Mouse (Mus musculus): ENCODE data around the gene Ppfibp2. TPM values are rescaled to one million over a fixed set of nuclear protein-coding genes. Genes with fewer than 3 reads are reported as not detected.

Gene Ppfibp2
- 10 to 100 TPM; 13.0 to 17.5 TPM for total RNA-seq (2021)

DNA sequence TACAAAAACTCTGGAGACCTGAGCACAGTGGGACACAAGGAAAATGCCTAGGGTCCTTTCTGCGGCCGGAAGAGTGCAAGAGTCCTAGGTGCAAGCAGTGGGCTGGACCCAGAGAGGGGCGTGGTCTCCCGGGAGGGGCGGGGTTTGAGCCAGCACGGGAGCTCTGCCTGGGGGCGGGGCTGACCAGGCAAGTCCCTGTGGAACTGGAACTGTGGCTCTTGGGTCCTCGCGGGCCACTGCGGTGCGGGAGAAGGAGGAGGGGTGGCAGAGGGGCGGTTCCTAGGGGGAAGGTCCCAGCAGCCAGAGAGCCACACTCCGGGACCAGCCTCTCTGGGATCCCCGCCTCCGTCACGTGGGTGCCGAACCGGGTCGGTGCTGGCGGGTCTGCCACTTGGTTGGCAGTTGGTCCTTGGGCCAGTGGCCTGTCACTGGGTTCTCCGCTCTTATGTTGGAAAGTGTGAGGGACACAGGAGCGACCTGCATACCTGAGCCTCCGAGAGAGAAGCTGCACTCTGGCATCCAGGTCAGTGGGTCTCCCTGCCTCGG, at the start of gene Ppfibp2:
Gene Ppfibp2 (plus strand): TSS at position 351 of the 546 bp plus-strand sequence.
- peak; percentile 93 to 94 for DNase-seq
- intact Hi-C loops (cut with DNase I) = loop anchor here (5.0 kb wide), 1 partner anchor 112 kb away; no protein-coding TSS in a partner anchor

GRCm38 (mm10) chr7:107547872-107548271, 47.1 kb upstream of the Ppfibp2 start:
- no peak for DNase-seq
- intact Hi-C loops (cut with DNase I) = no loop called here

DNA sequence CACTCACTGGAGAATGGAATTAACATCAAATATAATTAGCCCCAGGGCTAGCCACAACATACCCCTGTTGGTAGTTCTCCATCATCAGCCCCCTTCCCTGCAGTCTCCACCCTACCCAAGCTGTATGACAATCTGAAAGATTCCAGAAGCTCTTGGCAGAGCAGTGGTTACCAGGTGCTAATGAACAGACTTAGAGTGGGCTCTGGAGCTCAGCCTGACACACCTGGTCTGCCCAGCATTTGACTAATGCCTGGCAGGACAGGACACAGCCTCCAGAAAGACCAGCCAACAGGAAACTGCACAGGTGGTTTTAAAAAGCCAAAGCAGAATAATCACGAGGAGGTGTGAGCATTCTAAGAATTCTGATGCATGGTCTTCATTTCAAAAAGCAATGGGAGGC, 41.5 kb upstream of the Ppfibp2 start:
- intact Hi-C loops (cut with DNase I) = no loop called here
- DNase-seq = no peak

DNA sequence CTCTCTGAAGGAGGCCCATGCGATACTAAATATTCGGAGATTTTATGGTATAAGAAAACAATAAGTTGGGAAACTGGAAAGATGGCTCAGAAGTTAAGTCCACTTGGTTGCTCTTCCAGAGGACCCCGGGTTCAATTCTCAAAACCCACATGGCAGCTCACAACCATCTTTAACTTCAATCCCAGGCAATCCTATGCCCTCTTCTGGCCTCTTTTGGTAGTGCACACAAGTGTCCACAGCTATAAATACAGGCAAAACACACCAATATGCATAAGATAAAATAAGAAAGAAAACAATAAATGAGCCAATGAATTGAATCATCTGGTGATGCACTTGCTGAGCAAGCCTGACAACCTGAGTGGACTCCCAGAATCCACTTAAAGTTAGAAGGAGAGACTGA, 39.1 kb upstream of the Ppfibp2 start:
- DNase-seq = no peak
- intact Hi-C loops (cut with DNase I) = no loop called here

DNA sequence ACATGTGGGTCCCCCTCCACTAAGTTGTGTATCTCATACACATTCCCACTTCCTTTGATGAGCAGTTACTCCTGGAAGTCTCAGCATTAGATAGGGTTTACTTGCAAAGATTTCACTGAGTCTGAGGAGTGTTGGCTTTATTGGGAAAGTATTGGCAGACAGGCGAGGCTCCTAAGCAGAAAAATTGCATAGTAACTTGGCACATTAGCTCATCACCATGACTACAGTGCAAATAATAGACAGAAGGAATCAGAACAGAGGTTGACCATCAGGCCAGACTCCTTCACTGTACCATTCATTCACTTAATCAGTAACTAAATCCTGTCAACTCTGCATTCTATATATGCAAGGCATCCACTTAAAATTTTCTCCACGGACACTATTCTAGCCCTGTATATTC, 34.3 kb upstream of the Ppfibp2 start:
- DNase-seq = peak in 1 of 2 experiments; percentile 28
- intact Hi-C loops (cut with DNase I) = no loop called here

DNA sequence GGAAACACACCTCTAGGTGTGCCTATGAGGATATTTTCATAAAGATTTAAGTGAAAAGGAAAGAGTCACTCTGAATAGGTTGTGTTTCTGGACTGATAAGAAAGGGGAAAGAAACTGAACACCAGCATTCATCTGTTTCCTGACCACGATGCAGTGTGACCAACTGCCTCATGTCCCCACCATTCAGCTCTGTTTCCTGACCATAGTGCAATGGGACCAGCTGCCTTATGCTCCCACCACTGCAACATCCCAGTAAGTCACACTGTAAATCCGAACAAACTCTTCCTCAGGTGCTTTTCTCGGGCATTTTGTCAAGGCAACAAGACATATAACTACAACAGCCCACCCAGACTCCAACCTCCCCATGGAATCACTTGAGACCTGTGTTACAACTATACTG, 33.4 kb upstream of the Ppfibp2 start:
- intact Hi-C loops (cut with DNase I) = no loop called here
- no peak for DNase-seq

DNA sequence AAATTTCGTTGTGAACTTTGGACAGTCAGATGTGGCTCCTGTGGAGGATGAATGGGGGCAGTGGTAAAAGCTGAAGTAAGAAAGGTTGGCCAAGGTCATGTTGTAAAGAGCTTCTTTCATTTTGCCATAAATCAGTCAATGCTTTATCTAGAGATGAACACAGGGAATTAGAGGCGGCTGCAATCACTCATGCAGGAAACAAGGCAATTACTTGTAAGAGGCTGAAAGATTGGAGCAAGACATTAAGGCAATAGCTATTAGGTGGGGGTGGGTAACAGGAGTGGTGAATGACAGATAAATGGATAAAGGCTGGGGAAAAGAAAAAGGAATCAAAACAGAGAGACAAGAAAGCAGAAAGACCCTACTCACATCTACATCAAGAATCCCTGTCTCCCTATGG, 31.3 kb upstream of the Ppfibp2 start:
- intact Hi-C loops (cut with DNase I) = no loop called here
- no peak for DNase-seq

DNA sequence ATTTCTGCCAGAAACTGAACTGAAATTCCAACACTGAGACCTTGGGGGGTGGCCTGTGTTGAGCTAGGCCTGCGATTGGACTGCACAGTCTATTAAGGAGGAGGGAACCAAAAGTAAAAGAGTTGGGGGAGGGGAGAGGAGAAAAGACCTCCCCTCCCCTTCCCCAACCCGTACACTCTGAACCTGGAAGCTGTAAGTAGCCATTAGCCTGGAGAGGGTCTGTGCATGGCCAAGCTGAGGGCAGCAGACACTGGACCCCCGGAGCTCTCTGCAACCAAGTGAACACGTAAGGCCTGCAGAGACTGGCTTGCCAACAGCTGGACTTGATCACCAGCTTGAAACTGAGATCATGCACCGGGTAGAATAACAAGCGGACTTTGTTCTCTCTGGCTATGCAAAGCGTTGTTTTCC, 27.7 kb upstream of the Ppfibp2 start, which contains the start of gene Olfml1:
Gene Olfml1 (plus strand): TSS at position 186 of the 411 bp plus-strand sequence.
- peak; percentile 57 to 63 for DNase-seq
- intact Hi-C loops (cut with DNase I) = no loop called here

DNA sequence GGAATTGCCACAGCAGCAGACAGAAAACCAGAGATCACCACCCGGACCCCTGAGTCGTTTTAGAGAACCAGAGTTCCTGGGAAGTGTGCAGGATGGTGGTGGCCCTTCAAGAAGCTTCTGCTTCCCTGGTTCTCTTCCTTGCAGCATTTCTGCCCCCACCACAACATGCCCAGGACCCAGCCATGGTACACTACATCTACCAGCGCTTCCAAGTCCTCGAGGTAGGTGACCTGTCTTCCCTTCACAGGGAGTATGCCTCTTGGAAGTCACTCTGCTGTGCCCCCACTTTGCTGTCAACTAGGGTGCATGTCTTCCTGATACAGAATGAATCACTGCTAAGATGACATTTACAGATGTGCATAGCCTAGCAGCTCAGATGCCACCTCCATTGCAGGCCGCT, 27.3 kb upstream of the Ppfibp2 start:
- DNase-seq = no peak
- intact Hi-C loops (cut with DNase I) = no loop called here

DNA sequence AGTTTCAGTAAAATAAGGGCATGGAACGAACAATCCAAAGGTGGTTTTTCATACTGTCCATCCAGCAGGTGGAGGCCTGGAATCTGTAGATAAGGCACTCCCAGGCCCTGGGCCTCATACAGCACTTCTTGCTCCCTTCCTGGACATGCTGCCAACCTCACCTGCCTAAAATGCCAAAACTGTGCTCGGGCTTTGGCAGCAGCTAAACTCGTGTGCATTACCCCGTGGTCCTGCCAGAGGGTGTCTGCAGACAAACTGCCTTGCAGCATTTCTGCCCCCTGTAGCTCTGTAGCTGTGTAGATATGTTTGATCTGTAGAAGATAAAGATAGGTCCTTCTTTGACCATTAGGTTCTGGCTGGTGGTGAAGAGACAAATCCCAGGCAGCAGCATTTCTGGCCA, 26.0 kb upstream of the Ppfibp2 start:
- peak in 1 of 2 experiments; percentile 14 for DNase-seq

GRCm38 (mm10) chr7:107573856-107574255, 21.2 kb upstream of the Ppfibp2 start:
- no peak for DNase-seq
- intact Hi-C loops (cut with DNase I) = no loop called here

More for the DNA sequence above, 26.0 kb upstream of the Ppfibp2 start:
- intact Hi-C loops (cut with DNase I) = no loop called here

DNA sequence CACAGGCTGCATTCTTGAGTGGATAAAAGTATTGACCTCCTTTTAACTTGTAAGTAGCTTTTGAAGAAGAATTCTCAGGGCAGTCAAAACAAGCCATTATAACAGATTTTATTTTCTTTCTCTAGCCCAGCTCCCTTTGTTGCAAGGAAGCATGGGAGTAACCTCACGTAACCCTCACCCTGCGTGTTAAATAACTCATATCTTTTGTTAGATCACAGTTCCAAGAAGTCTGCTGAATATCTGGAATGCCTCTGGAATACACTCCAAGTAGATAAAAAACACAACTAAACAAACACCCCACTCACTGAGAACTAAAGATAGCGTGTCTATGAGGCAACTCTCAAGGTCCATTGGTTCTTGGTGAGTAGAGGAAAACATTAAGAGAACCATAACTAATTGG, 20.7 kb upstream of the Ppfibp2 start:
- intact Hi-C loops (cut with DNase I) = no loop called here

DNA sequence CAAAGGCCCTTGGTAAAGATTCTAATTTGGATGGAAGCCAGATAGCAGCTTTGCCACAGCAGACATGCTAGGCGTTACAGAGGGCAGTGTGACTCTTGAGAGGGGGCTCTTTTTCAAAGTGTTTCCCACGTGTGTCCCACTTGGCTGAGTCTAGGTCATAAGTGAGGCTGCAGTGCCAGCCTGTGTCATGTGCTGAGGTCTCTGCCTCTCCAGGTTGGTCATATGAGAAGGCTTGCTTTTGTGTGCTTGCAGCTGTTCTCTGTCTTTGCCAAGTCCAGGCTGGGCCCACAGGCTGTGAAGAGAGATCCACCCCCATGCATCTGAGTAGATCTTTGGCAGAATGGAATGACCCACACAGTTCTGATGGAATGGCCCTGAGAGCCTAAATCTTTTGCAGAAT, 2.4 kb upstream of the Ppfibp2 start:
- intact Hi-C loops (cut with DNase I) = loop anchor here (5.0 kb wide), 1 partner anchor 115 kb away; no protein-coding TSS in a partner anchor
- peak; percentile 50 to 60 for DNase-seq

More for the DNA sequence above, 20.7 kb upstream of the Ppfibp2 start:
- DNase-seq = no peak

GRCm38 (mm10) chr7:107593904-107594303, 1.1 kb upstream of the Ppfibp2 start:
- peak; percentile 31 to 33 for DNase-seq
- intact Hi-C loops (cut with DNase I) = loop anchor here (5.0 kb wide), 1 partner anchor 113 kb away; no protein-coding TSS in a partner anchor

GRCm38 (mm10) chr7:107594325-107594856, 616 bp upstream of the Ppfibp2 start:
- DNase-seq = peak; percentile 65 to 71
- intact Hi-C loops (cut with DNase I) = loop anchor here (5.0 kb wide), 1 partner anchor 113 kb away; no protein-coding TSS in a partner anchor

DNA sequence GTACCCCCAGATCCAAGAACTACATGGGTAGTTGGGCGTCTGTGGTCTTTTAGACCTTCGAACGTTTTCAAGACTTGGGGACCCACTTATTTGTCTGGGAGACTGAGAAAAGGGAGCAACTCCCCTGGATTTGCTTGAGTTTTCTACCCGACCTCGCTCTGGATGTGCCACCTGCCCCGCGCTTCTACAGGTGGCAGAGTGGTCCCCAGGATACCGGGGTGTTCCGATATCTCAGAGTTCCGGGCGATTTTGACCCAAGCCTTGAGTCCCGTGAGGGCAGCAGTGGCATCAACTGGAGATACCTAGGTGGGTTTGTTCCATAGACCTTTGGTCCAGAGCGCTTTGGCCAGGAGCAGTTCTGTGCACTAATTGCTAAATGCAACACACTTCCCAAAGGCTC, 419 bp downstream of the Ppfibp2 start:
- intact Hi-C loops (cut with DNase I) = no loop called here
- DNase-seq = no peak

DNA sequence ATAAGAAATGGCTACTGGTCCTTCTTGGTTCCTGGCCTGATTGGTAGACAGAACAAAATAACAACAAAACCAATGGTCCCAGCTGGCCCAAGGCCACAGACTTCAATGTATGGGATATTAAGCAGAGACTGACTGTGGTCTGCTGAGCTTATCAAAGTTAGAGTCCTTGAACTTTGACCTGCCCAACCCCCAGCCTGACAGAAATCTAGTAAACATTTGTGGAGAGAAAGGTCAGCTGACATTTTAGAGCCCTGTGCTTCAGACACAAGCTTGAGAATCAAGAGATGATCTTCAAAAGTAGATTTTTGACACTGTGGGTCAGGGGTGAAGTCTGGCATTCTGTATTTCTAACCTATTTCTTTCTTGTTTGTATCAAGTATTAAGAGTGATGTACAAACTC, 1.7 kb downstream of the Ppfibp2 start:
- intact Hi-C loops (cut with DNase I) = no loop called here

GRCm38 (mm10) chr7:107597956-107598355, 2.9 kb downstream of the Ppfibp2 start:
- intact Hi-C loops (cut with DNase I) = no loop called here
- DNase-seq = no peak

More for the DNA sequence above, 1.7 kb downstream of the Ppfibp2 start:
- no peak for DNase-seq

DNA sequence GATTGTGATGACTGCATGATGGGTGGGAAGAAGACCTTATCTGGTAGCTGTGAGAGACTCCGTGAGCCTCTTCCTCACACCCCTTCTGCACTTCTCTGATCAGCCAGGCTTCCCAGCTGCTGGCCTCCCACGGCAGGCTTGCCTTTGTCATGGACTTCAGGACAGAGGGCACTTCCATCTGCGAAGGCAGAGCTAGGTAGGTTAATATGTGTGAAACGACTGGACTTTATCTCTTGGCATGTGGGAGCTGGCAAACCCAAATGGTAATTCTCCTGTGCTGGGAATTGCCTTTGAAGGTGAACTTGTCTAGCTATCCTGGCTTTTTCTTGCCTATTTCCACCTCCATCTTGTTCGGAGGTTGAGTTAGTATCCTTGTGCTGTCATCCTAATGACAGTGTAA, 5.6 kb downstream of the Ppfibp2 start:
- intact Hi-C loops (cut with DNase I) = no loop called here
- no peak for DNase-seq

GRCm38 (mm10) chr7:107602505-107602904, 7.5 kb downstream of the Ppfibp2 start:
- DNase-seq = no peak
- intact Hi-C loops (cut with DNase I) = no loop called here

DNA sequence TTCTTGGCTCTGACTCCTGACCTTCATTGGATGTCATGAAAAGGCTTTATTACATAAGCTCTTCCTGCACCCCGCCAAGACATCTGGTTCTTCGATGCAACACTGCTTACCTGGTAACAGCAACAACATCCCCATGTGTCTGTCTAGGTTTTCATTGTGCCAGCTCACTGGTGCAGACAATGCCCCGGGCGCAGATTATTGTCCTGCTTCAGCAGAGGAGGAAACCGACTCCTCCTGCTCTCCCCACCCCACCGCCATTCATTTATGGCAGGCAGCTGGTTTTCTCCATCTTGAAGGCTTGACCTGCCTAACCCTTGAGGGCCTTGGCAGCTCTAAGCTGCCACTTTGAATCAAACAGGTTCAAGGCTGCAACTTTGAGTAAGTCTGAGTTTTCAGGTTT, 7.9 kb downstream of the Ppfibp2 start:
- intact Hi-C loops (cut with DNase I) = no loop called here
- no peak for DNase-seq

GRCm38 (mm10) chr7:107607766-107608165, 12.8 kb downstream of the Ppfibp2 start:
- intact Hi-C loops (cut with DNase I) = no loop called here
- no peak for DNase-seq

Measured in heart, postnatal 10 days (tissue).